8 mouse cellular contexts compared by ENCODE assay signal in genomic region chr10:128322141-128323108, GRCm38 (mm10). TPM values are rescaled to one million over a fixed set of nuclear protein-coding genes. Genes with fewer than 3 reads are reported as not detected.
DNase-seq lines count a peak whose midpoint lies in the region; ATAC-seq and TF ChIP-seq lines count a peak whose summit lies in the region.

Gene Cnpy2 (plus strand): TSS chr10:128322459.

- peak; percentile 98 for ATAC-seq in forebrain, embryonic 16.5 days
- ATAC-seq in liver, postnatal 0 days = peak; percentile 81
- ATAC-seq in neural tube, embryonic 13.5 days (ENCODE audit: low read depth) = peak; percentile 97

- peak; percentile 92 for DNase-seq in ES-E14 (ENCODE audit: low read depth, low spot score)
- DNase-seq in cerebellum, adult 18-20 months = peak; percentile 71 to 78
- peak; percentile 74 for DNase-seq in heart, postnatal 25 days (ENCODE audit: low spot score)
- DNase-seq in layer of hippocampus, adult 11-12 months (ENCODE audit: low spot score) = peak; percentile 69
- peak; percentile 85 for DNase-seq in liver, postnatal 0 days
- DNase-seq in telencephalon, adult 2 months (ENCODE audit: low read depth, low spot score) = peak; percentile 82

- peak within 1 kb of the TSS; percentile 65 for H3K27ac ChIP-seq in ES-E14 (ENCODE audit: insufficient read depth, low read depth, low read length, poor library complexity, severe bottlenecking)
- H3K27ac ChIP-seq in forebrain, embryonic 16.5 days (ENCODE audit: low read length) = peak within 1 kb of the TSS; percentile 96
- H3K27ac ChIP-seq in liver, postnatal 0 days (ENCODE audit: low read depth) = peak within 1 kb of the TSS; percentile 86
- H3K27ac ChIP-seq in neural tube, embryonic 13.5 days (replicated peaks) = peak within 1 kb of the TSS; percentile 93

- TF ChIP-seq CTCF in liver, postnatal 0 days (IDR thresholded peaks at IDR 0.05; ENCODE audit: low read depth) = no peak

- H3K27me3 ChIP-seq in forebrain, embryonic 16.5 days (replicated peaks; ENCODE audit: control insufficient read depth, insufficient read depth, low read length) = no peaks in the 10 kb centered on the region
- H3K27me3 ChIP-seq in liver, postnatal 0 days (ENCODE audit: insufficient read depth, low read length) = no peaks in the 10 kb centered on the region
- H3K27me3 ChIP-seq in neural tube, embryonic 13.5 days = no peaks in the 10 kb centered on the region

- TF ChIP-seq EP300 in liver, postnatal 0 days (IDR thresholded peaks at IDR 0.05; ENCODE audit: low read depth) = 0 out of 2 replicates have a peak, but pooled peaks have one; percentile 41

- peak within 1 kb of the TSS; percentile 82 to 86 for H3K4me3 ChIP-seq in ES-E14 (ENCODE audit: insufficient read depth in 1 of 2, low read depth in 1 of 2, low read length in 2 of 2, poor library complexity in 1 of 2, severe bottlenecking in 1 of 2)
- H3K4me3 ChIP-seq in forebrain, embryonic 16.5 days (replicated peaks; ENCODE audit: low read length) = peak within 1 kb of the TSS; percentile 99
- H3K4me3 ChIP-seq in liver, postnatal 0 days (ENCODE audit: low read depth, low read length) = peak within 1 kb of the TSS; percentile 62
- H3K4me3 ChIP-seq in neural tube, embryonic 13.5 days = peak within 1 kb of the TSS; percentile 66

- intact Hi-C loops in heart, postnatal 25 days (cut with DNase I) = no loop called here

- in situ Hi-C loops in ES-E14 (cut with MboI; ENCODE audit: low sequenced_read_pairs in 2 of 2, unreplicated experiment in 2 of 2) = no loop called here

- WGBS in forebrain, embryonic 16.5 days = under 1% methylated on average over 40 of the region's 40 CpGs
- WGBS in liver, postnatal 0 days (ENCODE audit: insufficient replicate concordance) = 1% methylated on average over 40 of the region's 40 CpGs
- WGBS in neural tube, embryonic 13.5 days = under 1% methylated on average over 40 of the region's 40 CpGs

- peaks cover 27% of the 10 kb centered on the region for H3K36me3 ChIP-seq in ES-E14 (ENCODE audit: control insufficient read depth, insufficient read depth, low read length, poor library complexity, severe bottlenecking)
- peaks cover 32% of the 10 kb centered on the region for H3K36me3 ChIP-seq in forebrain, embryonic 16.5 days (ENCODE audit: control insufficient read depth, insufficient read depth)
- peaks cover 49% of the 10 kb centered on the region for H3K36me3 ChIP-seq in liver, postnatal 0 days (replicated peaks; ENCODE audit: insufficient read depth, low read length)
- H3K36me3 ChIP-seq in neural tube, embryonic 13.5 days = peaks cover 61% of the 10 kb centered on the region

- no peaks in the 10 kb centered on the region for H3K9me3 ChIP-seq in ES-E14 (ENCODE audit: control insufficient read depth, insufficient read depth, low read depth, low read length)
- no peaks in the 10 kb centered on the region for H3K9me3 ChIP-seq in forebrain, embryonic 16.5 days (ENCODE audit: control insufficient read depth, low read length)
- H3K9me3 ChIP-seq in liver, postnatal 0 days (ENCODE audit: low read length) = no peaks in the 10 kb centered on the region
- no peaks in the 10 kb centered on the region for H3K9me3 ChIP-seq in neural tube, embryonic 13.5 days

- peak within 1 kb of the TSS; percentile 89 for H3K9ac ChIP-seq in ES-E14 (ENCODE audit: insufficient read depth, low read depth, low read length, poor library complexity, severe bottlenecking)
- H3K9ac ChIP-seq in forebrain, embryonic 16.5 days (replicated peaks; ENCODE audit: low read depth, low read length) = peak within 1 kb of the TSS; percentile 99
- H3K9ac ChIP-seq in liver, postnatal 0 days (replicated peaks) = peak within 1 kb of the TSS; percentile 82
- H3K9ac ChIP-seq in neural tube, embryonic 13.5 days = peak within 1 kb of the TSS; percentile 95

- H3K4me1 ChIP-seq in ES-E14 (ENCODE audit: control insufficient read depth in 2 of 2, insufficient read depth in 2 of 2, low read length in 2 of 2, poor library complexity in 1 of 2) = peaks cover 3% of the 10 kb centered on the region in 2 experiments; a peak in 1 of 4 replicates
- H3K4me1 ChIP-seq in forebrain, embryonic 16.5 days (replicated peaks; ENCODE audit: control insufficient read depth, insufficient read depth, low read length) = peaks cover 18% of the 10 kb centered on the region
- H3K4me1 ChIP-seq in liver, postnatal 0 days (ENCODE audit: insufficient read depth) = peaks cover 14% of the 10 kb centered on the region
- peaks cover 20% of the 10 kb centered on the region for H3K4me1 ChIP-seq in neural tube, embryonic 13.5 days (replicated peaks)

- peak within 1 kb of the TSS; percentile 73 for H3K4me2 ChIP-seq in forebrain, embryonic 16.5 days (ENCODE audit: low read length)
- peak within 1 kb of the TSS; percentile 70 for H3K4me2 ChIP-seq in liver, postnatal 0 days (ENCODE audit: low read depth, low read length)
- peak within 1 kb of the TSS; percentile 87 for H3K4me2 ChIP-seq in neural tube, embryonic 13.5 days

TF ChIP-seq in ES-E14, 5 proteins besides CTCF, POLR2A, EP300 and RAD21:
- TF ChIP-seq MAFK (IDR thresholded peaks at IDR 0.05; ENCODE audit: insufficient read depth, low read depth, low read length) (no peak), HCFC1 (IDR thresholded peaks at IDR 0.05; ENCODE audit: borderline replicate concordance, insufficient read depth, low read length) (peak; percentile 81), ZC3H11A (IDR thresholded peaks at IDR 0.05; ENCODE audit: borderline replicate concordance, low read depth, low read length) (no peak), CHD2 (IDR thresholded peaks at IDR 0.05; ENCODE audit: low read depth, low read length) (peak; percentile 92), ZNF384 (IDR thresholded peaks at IDR 0.05; ENCODE audit: low read depth, low read length) (0 out of 2 replicates have a peak, but pooled peaks have one; percentile 56)

RNA-seq across cellular contexts. Expression of gene Cnpy2, which starts in this region (rescaled TPM):
- total RNA-seq in ES-E14 (2012; rRNA removed) = 218 and 257 TPM in 2 replicates
- polyA plus RNA-seq in forebrain, embryonic 16.5 days (2015; fragmentation: Nextera tagmentation; extraction: Ambion mirVana) = 190 and 195 TPM in 2 replicates
- total RNA-seq in heart, postnatal 25 days (2021) = 10 to 100 TPM; 58.9 to 62.5 TPM
- 110 and 121 TPM in 2 replicates for polyA plus RNA-seq in liver, postnatal 0 days (2015; fragmentation: Nextera tagmentation; extraction: Ambion mirVana)
- polyA plus RNA-seq in neural tube, embryonic 13.5 days (2015; fragmentation: Nextera tagmentation; extraction: Ambion mirVana) = 221 and 241 TPM in 2 replicates

Comparison
In these comparisons a context has a peak if more than half of its experiments do, and no peak if none do; other contexts are left out.
1. Peak in every context shown above with its lines: DNase-seq, ATAC-seq, H3K4me3 ChIP-seq and H3K27ac ChIP-seq.